ENCODE assay signal across 20 mouse cellular contexts in the genomic region with DNA sequence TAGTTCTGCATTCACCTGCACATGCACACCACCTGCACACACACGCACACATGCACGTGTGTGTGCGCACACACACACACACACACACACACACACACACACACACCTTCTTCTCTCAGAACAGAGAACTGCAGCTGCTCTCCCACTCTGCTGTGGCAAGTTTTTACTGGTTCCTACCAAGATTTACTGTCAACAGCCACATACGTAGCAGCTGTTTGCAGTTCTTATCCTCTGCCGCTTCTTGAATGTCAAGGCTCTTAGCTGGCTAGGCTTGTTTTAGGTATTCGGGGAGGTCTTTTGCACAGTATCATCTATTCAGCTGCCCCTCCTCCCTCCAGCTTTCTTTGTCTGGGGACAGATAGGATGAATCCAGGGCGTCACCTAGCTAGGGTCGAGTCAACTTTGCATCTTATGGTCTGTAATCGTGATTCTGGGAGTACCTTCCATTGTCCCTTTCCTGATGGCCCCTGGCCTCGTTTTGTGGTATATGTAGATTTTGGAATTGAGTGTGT.
DNase-seq lines count a peak whose midpoint lies in the region; ATAC-seq and TF ChIP-seq lines count a peak whose summit lies in the region.
"Had no signal": no experiment of that assay in that cellular context is flagged by ENCODE, and none has a peak within 500 bp of the region (broad histone marks: within the 10 kb centered on the region; RNA-seq: fewer than 3 reads in every experiment).

No protein-coding gene starts in this region.

- no peaks in the 10 kb centered on the region for H3K36me3 ChIP-seq in kidney, embryonic 14.5 days (ENCODE audit: control insufficient read depth, insufficient read depth, low read length)
- no peaks in the 10 kb centered on the region for H3K36me3 ChIP-seq in limb, embryonic 14.5 days (ENCODE audit: control insufficient read depth, insufficient read depth, low read length)
- H3K36me3 ChIP-seq: forebrain, embryonic 10.5 days; heart, embryonic 13.5 days; limb, embryonic 15.5 days; liver, embryonic 15.5 days; midbrain, embryonic 13.5 days had no signal

- 43% methylated on average over 10 of the region's 10 CpGs for WGBS in kidney, embryonic 14.5 days
- whole genome bisulfite sequencing in limb, embryonic 14.5 days = 70% methylated on average over 10 of the region's 10 CpGs

- H3K9ac ChIP-seq in kidney, embryonic 14.5 days (ENCODE audit: low read depth, low read length) = no peak overlapping the region
- H3K9ac ChIP-seq in limb, embryonic 14.5 days (ENCODE audit: low read depth, low read length, severe bottlenecking) = no peak overlapping the region
- H3K9ac ChIP-seq: heart, embryonic 13.5 days; limb, embryonic 15.5 days; liver, embryonic 15.5 days; midbrain, embryonic 13.5 days had no signal

- TF ChIP-seq POLR2A in limb, embryonic 14.5 days (IDR thresholded peaks at IDR 0.05; ENCODE audit: borderline replicate concordance, extremely low read depth, insufficient read depth, insufficient read length) = no peak

- no peak for DNase-seq in kidney, postnatal 4 days
- DNase-seq in ES-CJ7 (ENCODE audit: low read depth, low spot score) = peak; percentile 8
- DNase-seq in adrenal gland, adult 8-10 months = peak; percentile 49
- peak; percentile 51 for DNase-seq in limb, embryonic 14.5 days (ENCODE audit: low spot score)
- DNase-seq in layer of hippocampus, postnatal 10 days (ENCODE audit: low spot score in 2 of 2) = no peak
- no peak for DNase-seq in ovary, adult 18-20 months (ENCODE audit: low spot score)
- DNase-seq: B cell, adult 2 months; cerebellum, adult 9-11 months; gastrocnemius, postnatal 14 days; heart, adult 18-20 months; kidney, adult 18-20 months; lung, postnatal 14 days; right cerebral cortex, postnatal 4 days had no signal

- no peak overlapping the region for H3K4me3 ChIP-seq in kidney, embryonic 14.5 days (ENCODE audit: low read length)
- no peak overlapping the region for H3K4me3 ChIP-seq in limb, embryonic 14.5 days (replicated peaks; ENCODE audit: low read length)
- H3K4me3 ChIP-seq: forebrain, embryonic 10.5 days; heart, embryonic 13.5 days; limb, embryonic 15.5 days; liver, embryonic 15.5 days; midbrain, embryonic 13.5 days had no signal

- ATAC-seq in kidney, embryonic 14.5 days (ENCODE audit: low FRiP score, low TSS enrichment) = peak; percentile 78
- peak; percentile 44; the same call in 1 of the 2 replicates for ATAC-seq in limb, embryonic 14.5 days (ENCODE audit: low FRiP score, low read depth)
- ATAC-seq: midbrain, embryonic 13.5 days had no signal

- H3K27me3 ChIP-seq in kidney, embryonic 14.5 days (ENCODE audit: control insufficient read depth, insufficient read depth, low read length) = no peaks in the 10 kb centered on the region
- no peaks in the 10 kb centered on the region for H3K27me3 ChIP-seq in limb, embryonic 14.5 days (ENCODE audit: control insufficient read depth, insufficient read depth, low read length)
- H3K27me3 ChIP-seq: heart, embryonic 13.5 days; limb, embryonic 15.5 days; liver, embryonic 15.5 days; midbrain, embryonic 13.5 days had no signal

- H3K9me3 ChIP-seq in kidney, embryonic 14.5 days (ENCODE audit: control insufficient read depth, low read length) = no peaks in the 10 kb centered on the region
- no peaks in the 10 kb centered on the region for H3K9me3 ChIP-seq in limb, embryonic 14.5 days (ENCODE audit: control insufficient read depth, low read length)
- H3K9me3 ChIP-seq: forebrain, embryonic 10.5 days; heart, embryonic 13.5 days; limb, embryonic 15.5 days; liver, embryonic 15.5 days had no signal

- H3K27ac ChIP-seq in kidney, embryonic 14.5 days (ENCODE audit: low read depth, low read length) = peak overlapping the region; percentile 37; the same call in 1 of the 2 replicates
- H3K27ac ChIP-seq in limb, embryonic 14.5 days (replicated peaks; ENCODE audit: low read depth, low read length) = no peak overlapping the region
- H3K27ac ChIP-seq: forebrain, embryonic 10.5 days; heart, embryonic 13.5 days; limb, embryonic 15.5 days; liver, embryonic 15.5 days; midbrain, embryonic 13.5 days; stomach, postnatal 0 days had no signal

- H3K4me1 ChIP-seq in kidney, embryonic 14.5 days (ENCODE audit: control insufficient read depth, insufficient read depth, low read length) = 0 out of 2 replicates have a peak, but pooled peaks cover 10% of the 10 kb centered on the region
- no peaks in the 10 kb centered on the region for H3K4me1 ChIP-seq in limb, embryonic 14.5 days (ENCODE audit: control insufficient read depth, insufficient read depth, low read length)
- H3K4me1 ChIP-seq: heart, embryonic 13.5 days; limb, embryonic 15.5 days; liver, embryonic 15.5 days; midbrain, embryonic 13.5 days had no signal

- H3K4me2 ChIP-seq in kidney, embryonic 14.5 days (replicated peaks; ENCODE audit: low read depth, low read length) = no peak overlapping the region
- no peak overlapping the region for H3K4me2 ChIP-seq in limb, embryonic 14.5 days (replicated peaks; ENCODE audit: low read depth, low read length, severe bottlenecking)
- H3K4me2 ChIP-seq: heart, embryonic 13.5 days; limb, embryonic 15.5 days; liver, embryonic 15.5 days; midbrain, embryonic 13.5 days had no signal

Comparison
In these comparisons a context has a peak if more than half of its experiments do, and no peak if none do; other contexts are left out.
1. DNase-seq: peak in ES-CJ7 (single experiment), adrenal gland, adult 8-10 months (single experiment) and limb, embryonic 14.5 days (single experiment); none in kidney, postnatal 4 days (0 of 2), layer of hippocampus, postnatal 10 days (0 of 2) and ovary, adult 18-20 months (single experiment).